Mouse (Mus musculus): Measurements from ENCODE around the gene Fndc11. TPM values are rescaled to one million over a fixed set of nuclear protein-coding genes. Genes with fewer than 3 reads are reported as not detected.

Fndc11 gene
- total and polyA plus RNA-seq, 3 experiments: 0.59 TPM; not detected in 2

DNA sequence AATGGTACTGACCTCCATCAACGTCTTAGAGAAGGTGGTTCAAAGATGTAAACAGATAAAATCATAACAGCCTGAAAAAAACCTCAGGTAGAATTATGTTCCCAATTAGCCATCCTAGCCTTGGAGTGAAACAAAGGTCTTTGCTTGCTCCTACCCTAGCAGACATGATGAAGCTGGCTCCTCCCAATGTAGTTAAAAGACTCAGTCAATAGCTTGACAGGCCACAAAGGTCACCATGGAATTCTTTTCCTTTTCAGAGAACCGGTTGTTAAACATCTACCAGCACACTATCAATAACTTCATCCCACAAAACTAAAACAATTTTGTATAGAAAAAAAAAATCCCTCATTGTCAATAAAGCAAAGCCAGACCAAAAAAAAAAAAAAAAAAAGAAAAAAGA is 25.2 kb downstream of the Fndc11 start:
- Histone ChIP-seq H3K4me3 (replicated peaks in 1 of 3; ENCODE audit: low read depth in 2 of 3, low read length in 2 of 3, poor library complexity in 1 of 3) (no peak overlapping the region), H3K36me3 (replicated peaks in 1 of 2; ENCODE audit: control insufficient read depth in 1 of 2, insufficient read depth in 1 of 2, low read length in 1 of 2) (peaks cover 6 to 12% of the 10 kb centered on the region in 2 experiments), H3K79me2 (replicated peaks; ENCODE audit: control insufficient read depth, extremely low read depth, insufficient read depth, poor library complexity, severe bottlenecking) (peaks cover 8% of the 10 kb centered on the region), H3K4me2 (ENCODE audit: insufficient read depth, low read depth, poor library complexity, severe bottlenecking) (no peak overlapping the region), H3K27me3 (replicated peaks) (no peaks in the 10 kb centered on the region), H3K27ac (ENCODE audit: insufficient read depth, low read depth) (no peak overlapping the region), H3K9me3 (replicated peaks; ENCODE audit: low read length) (peaks cover 4% of the 10 kb centered on the region), H3K9ac (ENCODE audit: insufficient read depth, low read depth) (no peak overlapping the region), H3K4me1 (ENCODE audit: control insufficient read depth in 1 of 2, insufficient read depth in 2 of 2) (peaks cover 20 to 49% of the 10 kb centered on the region in 2 experiments)
- dilution Hi-C loops (cut with MboI; ENCODE audit: extremely low pct_ligation_motif_present, extremely low pct_unique_long_range_greater_than_20kb, low sequenced_read_pairs): no loop called here
- in situ Hi-C loops (cut with MboI; ENCODE audit: low pct_ligation_motif_present, low pct_unique_long_range_greater_than_20kb, low sequenced_read_pairs): no loop called here
- no peak for TF ChIP-seq CHD1 (IDR thresholded peaks at IDR 0.05; ENCODE audit: low read depth, low read length)
- TF ChIP-seq ZNF384 (IDR thresholded peaks at IDR 0.05; ENCODE audit: low read depth, low read length): 0 out of 2 replicates have a peak, but pooled peaks have one; percentile 6
- TF ChIP-seq MXI1 (IDR thresholded peaks at IDR 0.05; ENCODE audit: low read depth, low read length): no peak
- no peak for TF ChIP-seq TCF12 (IDR thresholded peaks at IDR 0.05; ENCODE audit: low read depth, low read length)
- no peak for DNase-seq (ENCODE audit: extremely low read depth)

GRCm38 (mm10) chr2:181249217-181249616 is 29.4 kb downstream of the Fndc11 start:
- Histone ChIP-seq H3K36me3 (replicated peaks in 1 of 2; ENCODE audit: control insufficient read depth in 1 of 2, insufficient read depth in 1 of 2, low read length in 1 of 2) (peaks cover 18 to 39% of the 10 kb centered on the region in 2 experiments), H3K9me3 (replicated peaks; ENCODE audit: low read length) (peaks cover 4% of the 10 kb centered on the region), H3K4me1 (ENCODE audit: control insufficient read depth in 1 of 2, insufficient read depth in 2 of 2) (peaks cover 3 to 40% of the 10 kb centered on the region in 2 experiments; a peak in 2 of 4 replicates), H3K27ac (ENCODE audit: insufficient read depth, low read depth) (no peak overlapping the region), H3K9ac (ENCODE audit: insufficient read depth, low read depth) (no peak overlapping the region), H3K27me3 (replicated peaks) (no peaks in the 10 kb centered on the region), H3K79me2 (replicated peaks; ENCODE audit: control insufficient read depth, extremely low read depth, insufficient read depth, poor library complexity, severe bottlenecking) (no peaks in the 10 kb centered on the region), H3K4me3 (replicated peaks in 1 of 3; ENCODE audit: low read depth in 2 of 3, low read length in 2 of 3, poor library complexity in 1 of 3) (no peak overlapping the region), H3K4me2 (ENCODE audit: insufficient read depth, low read depth, poor library complexity, severe bottlenecking) (no peak overlapping the region)
- dilution Hi-C loops (cut with MboI; ENCODE audit: extremely low pct_ligation_motif_present, extremely low pct_unique_long_range_greater_than_20kb, low sequenced_read_pairs): no loop called here
- no peak for DNase-seq (ENCODE audit: extremely low read depth)
- no peak for TF ChIP-seq UBTF (IDR thresholded peaks at IDR 0.05; ENCODE audit: low read depth, low read length)
- no peak for TF ChIP-seq KAT2A (IDR thresholded peaks at IDR 0.05; ENCODE audit: insufficient replicate concordance, low read length)
- in situ Hi-C loops (cut with MboI; ENCODE audit: low pct_ligation_motif_present, low pct_unique_long_range_greater_than_20kb, low sequenced_read_pairs): no loop called here

DNA sequence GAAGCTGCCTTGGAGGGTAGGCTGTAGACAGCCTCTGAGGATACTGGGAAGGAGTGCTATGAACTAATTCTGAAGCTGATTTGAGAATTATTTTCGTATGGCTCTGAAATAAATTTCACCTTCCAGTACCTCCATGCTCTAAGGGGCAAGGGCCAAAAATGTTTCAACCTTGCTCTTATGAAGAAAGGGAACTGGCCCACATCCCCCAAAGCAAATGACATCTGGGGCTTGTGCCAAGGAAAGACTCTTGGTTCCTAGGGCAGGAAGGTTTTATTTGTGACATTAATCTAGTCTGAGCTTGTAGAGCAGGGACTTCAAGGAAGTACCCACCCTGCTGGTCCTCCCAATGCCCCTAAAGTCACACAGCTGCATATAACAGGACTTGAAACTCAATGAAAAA is 32.0 kb downstream of the Fndc11 start:
- H3K4me3 ChIP-seq (replicated peaks in 1 of 3; ENCODE audit: low read depth in 2 of 3, low read length in 2 of 3, poor library complexity in 1 of 3): no peak overlapping the region
- in situ Hi-C loops (cut with MboI; ENCODE audit: low pct_ligation_motif_present, low pct_unique_long_range_greater_than_20kb, low sequenced_read_pairs) (no loop called here), dilution Hi-C loops (cut with MboI; ENCODE audit: extremely low pct_ligation_motif_present, extremely low pct_unique_long_range_greater_than_20kb, low sequenced_read_pairs) (no loop called here)
- no peaks in the 10 kb centered on the region for H3K27me3 ChIP-seq (replicated peaks)
- no peak for TF ChIP-seq SIN3A (IDR thresholded peaks at IDR 0.05; ENCODE audit: low read length)
- no peak for TF ChIP-seq BHLHE40 (IDR thresholded peaks at IDR 0.05; ENCODE audit: low read depth, low read length)
- TF ChIP-seq NELFE (IDR thresholded peaks at IDR 0.05; ENCODE audit: low read depth, low read length): no peak
- no peak for TF ChIP-seq ZC3H11A (IDR thresholded peaks at IDR 0.05; ENCODE audit: low read depth, low read length)
- no peak for TF ChIP-seq IRF4 (IDR thresholded peaks at IDR 0.05; ENCODE audit: low read depth, low read length)
- TF ChIP-seq NRF1 (IDR thresholded peaks at IDR 0.05; ENCODE audit: low read depth, low read length): no peak
- TF ChIP-seq KAT2A (IDR thresholded peaks at IDR 0.05; ENCODE audit: insufficient replicate concordance, low read length): no peak
- TF ChIP-seq TCF12 (IDR thresholded peaks at IDR 0.05; ENCODE audit: low read depth, low read length): no peak
- no peak for TF ChIP-seq PAX5 (IDR thresholded peaks at IDR 0.05; ENCODE audit: low read length)
- TF ChIP-seq ZNF384 (IDR thresholded peaks at IDR 0.05; ENCODE audit: low read depth, low read length): no peak
- TF ChIP-seq CHD1 (IDR thresholded peaks at IDR 0.05; ENCODE audit: low read depth, low read length): no peak
- no peak overlapping the region for H3K4me2 ChIP-seq (ENCODE audit: insufficient read depth, low read depth, poor library complexity, severe bottlenecking)
- no peaks in the 10 kb centered on the region for H3K79me2 ChIP-seq (replicated peaks; ENCODE audit: control insufficient read depth, extremely low read depth, insufficient read depth, poor library complexity, severe bottlenecking)
- no peak overlapping the region for H3K27ac ChIP-seq (ENCODE audit: insufficient read depth, low read depth)
- H3K9ac ChIP-seq (ENCODE audit: insufficient read depth, low read depth): no peak overlapping the region
- no peak for DNase-seq (ENCODE audit: extremely low read depth)
- H3K9me3 ChIP-seq (replicated peaks; ENCODE audit: low read length): no peaks in the 10 kb centered on the region
- H3K36me3 ChIP-seq (replicated peaks in 1 of 2; ENCODE audit: control insufficient read depth in 1 of 2, insufficient read depth in 1 of 2, low read length in 1 of 2): peaks cover 33 to 61% of the 10 kb centered on the region in 2 experiments
- peaks cover 2 to 36% of the 10 kb centered on the region in 2 experiments; a peak in 2 of 4 replicates for H3K4me1 ChIP-seq (ENCODE audit: control insufficient read depth in 1 of 2, insufficient read depth in 2 of 2)
